9 mouse cellular contexts compared by ENCODE assay signal in genomic region chr13:48732168-48732841, GRCm38 (mm10).
DNase-seq lines count a peak whose midpoint lies in the region; ATAC-seq and TF ChIP-seq lines count a peak whose summit lies in the region.
"Had no signal": no experiment of that assay in that cellular context is flagged by ENCODE, and none has a peak within 500 bp of the region (broad histone marks: within the 10 kb centered on the region; RNA-seq: fewer than 3 reads in every experiment).

No protein-coding gene starts in this region.

- no peak overlapping the region for H3K9ac ChIP-seq in forebrain, embryonic 15.5 days (replicated peaks)
- no peak overlapping the region for H3K9ac ChIP-seq in intestine, postnatal 0 days (ENCODE audit: low read depth, low read length)

- ATAC-seq in forebrain, embryonic 15.5 days (replicated peaks): no peak
- peak; percentile 22; the same call in 1 of the 2 replicates for ATAC-seq in intestine, postnatal 0 days

- WGBS in forebrain, embryonic 15.5 days: 2% methylated on average over 29 of the region's 29 CpGs
- 5% methylated on average over 29 of the region's 29 CpGs for WGBS in intestine, postnatal 0 days
- 4% methylated on average over 29 of the region's 29 CpGs for WGBS in lung, adult 2 months

- TF ChIP-seq POLR2A in brain, embryonic 14.5 days (IDR thresholded peaks at IDR 0.05; ENCODE audit: borderline replicate concordance, extremely low read depth, insufficient read depth, insufficient read length, poor library complexity, severe bottlenecking): no peak
- no peak for TF ChIP-seq POLR2A in lung, adult 2 months (IDR thresholded peaks at IDR 0.05; ENCODE audit: borderline replicate concordance, extremely low read depth, low read depth, low read length)

- peaks cover 19% of the 10 kb centered on the region for H3K4me1 ChIP-seq in forebrain, embryonic 15.5 days
- 0 out of 2 replicates have a peak, but pooled peaks cover 6% of the 10 kb centered on the region for H3K4me1 ChIP-seq in intestine, postnatal 0 days (replicated peaks; ENCODE audit: control insufficient read depth, insufficient read depth, low read length)
- H3K4me1 ChIP-seq in lung, adult 2 months (ENCODE audit: control insufficient read depth, insufficient read depth, low read length): no peaks in the 10 kb centered on the region

- no peaks in the 10 kb centered on the region for H3K36me3 ChIP-seq in forebrain, embryonic 15.5 days
- H3K36me3 ChIP-seq in intestine, postnatal 0 days (ENCODE audit: control insufficient read depth, insufficient read depth): no peaks in the 10 kb centered on the region
- H3K36me3 ChIP-seq: G1E had no signal

- peaks cover 48% of the 10 kb centered on the region for H3K27me3 ChIP-seq in forebrain, embryonic 15.5 days
- H3K27me3 ChIP-seq in intestine, postnatal 0 days (replicated peaks; ENCODE audit: control insufficient read depth, insufficient read depth, low read length): peaks cover 25% of the 10 kb centered on the region

- no peak overlapping the region for H3K27ac ChIP-seq in forebrain, embryonic 15.5 days (replicated peaks)
- no peak overlapping the region for H3K27ac ChIP-seq in intestine, postnatal 0 days (ENCODE audit: low read depth, low read length)

- TF ChIP-seq CTCF in brain, embryonic 14.5 days (IDR thresholded peaks at IDR 0.05; ENCODE audit: borderline replicate concordance, extremely low read depth, insufficient read depth, insufficient read length): peak; percentile 68
- peak; percentile 87 for TF ChIP-seq CTCF in intestine, postnatal 0 days (IDR thresholded peaks at IDR 0.05; ENCODE audit: low read depth)
- peak; percentile 36; the same call in 1 of the 2 replicates for TF ChIP-seq CTCF in lung, adult 2 months (IDR thresholded peaks at IDR 0.05; ENCODE audit: insufficient read depth, low read length)

- H3K4me2 ChIP-seq in forebrain, embryonic 15.5 days (replicated peaks): peak overlapping the region; percentile 53; the same call in 1 of the 2 replicates
- peak overlapping the region; percentile 65 for H3K4me2 ChIP-seq in intestine, postnatal 0 days (replicated peaks; ENCODE audit: low read depth)

- no peak overlapping the region for H3K4me3 ChIP-seq in forebrain, embryonic 15.5 days
- H3K4me3 ChIP-seq in intestine, postnatal 0 days (ENCODE audit: low read depth, low read length): peak overlapping the region; percentile 29
- H3K4me3 ChIP-seq in lung, adult 2 months (replicated peaks; ENCODE audit: extremely low read depth, low read depth, low read length): no peak overlapping the region

- DNase-seq in heart, adult 18-20 months: peak; percentile 6 to 26
- DNase-seq in heart, adult 11 months: no peak
- peak; percentile 25 for DNase-seq in brain, embryonic 14.5 days (ENCODE audit: low read depth)
- peak; percentile 49 for DNase-seq in lung, adult 2 months
- peak; percentile 59 for DNase-seq in retina, postnatal 1 day
- DNase-seq in left cerebral cortex, postnatal 10 days (ENCODE audit: extremely low spot score in 1 of 2, low spot score in 2 of 2): no peak

- intact Hi-C loops in left cerebral cortex, postnatal 10 days (cut with DNase I): no loop called here

- H3K9me3 ChIP-seq in forebrain, embryonic 15.5 days: no peaks in the 10 kb centered on the region
- H3K9me3 ChIP-seq in intestine, postnatal 0 days (ENCODE audit: control insufficient read depth): no peaks in the 10 kb centered on the region
- H3K9me3 ChIP-seq: G1E had no signal

Comparison
In these comparisons a context has a peak if more than half of its experiments do, and no peak if none do; other contexts are left out.
1. DNase-seq: peak in heart, adult 18-20 months (2 of 2), brain, embryonic 14.5 days (single experiment), lung, adult 2 months (single experiment) and retina, postnatal 1 day (single experiment); none in heart, adult 11 months (single experiment) and left cerebral cortex, postnatal 10 days (0 of 2).
2. CTCF ChIP-seq: peak in every context shown above with its lines; median percentile 87 in intestine, postnatal 0 days; 68 in brain, embryonic 14.5 days; 36 in lung, adult 2 months.